Mouse (Mus musculus) embryo, embryonic 9.5 days (tissue): ENCODE data around the gene Plekhg1.
A peak's percentile ranks its signal among the peaks of the same experiment; 100 is the strongest.

ENCODE experiments used
- DNase-seq: peaks from one replicate; pipeline ENCODE4 v3.0.0-alpha.2; 2017; ENCODE audit errors: extremely low spot score

Gene Plekhg1

GRCm38 (mm10) chr10:3958591-3958990, 218.4 kb downstream of the Plekhg1 start:
- no peak for DNase-seq

GRCm38 (mm10) chr10:3969026-3969425, 228.9 kb downstream of the Plekhg1 start:
- DNase-seq, result peak; percentile 43

GRCm38 (mm10) chr10:3972237-3972636, 232.1 kb downstream of the Plekhg1 start:
- no peak for DNase-seq

- peak; percentile 91 for DNase-seq
Measured at GRCm38 (mm10) chr10:3972981-3973588, 232.9 kb downstream of the Plekhg1 start, which contains the start of gene Mthfd1l. Gene Mthfd1l (plus strand): TSS chr10:3973118.

GRCm38 (mm10) chr10:3973589-3974070, 233.5 kb downstream of the Plekhg1 start:
- peak; percentile 89 for DNase-seq

GRCm38 (mm10) chr10:3974380-3974779, 234.2 kb downstream of the Plekhg1 start:
- no peak for DNase-seq

- DNase-seq, result no peak
Measured at GRCm38 (mm10) chr10:3975898-3976622, 235.9 kb downstream of the Plekhg1 start.

GRCm38 (mm10) chr10:3976623-3977010, 236.5 kb downstream of the Plekhg1 start:
- no peak for DNase-seq

GRCm38 (mm10) chr10:3978326-3978725, 238.2 kb downstream of the Plekhg1 start:
- DNase-seq, result no peak

- no peak for DNase-seq
Measured at GRCm38 (mm10) chr10:3978792-3979488, 238.8 kb downstream of the Plekhg1 start.

GRCm38 (mm10) chr10:3980231-3980630, 240.1 kb downstream of the Plekhg1 start:
- no peak for DNase-seq

GRCm38 (mm10) chr10:3990295-3990883, 250.2 kb downstream of the Plekhg1 start:
- no peak for DNase-seq

GRCm38 (mm10) chr10:3993365-3994102, 253.4 kb downstream of the Plekhg1 start:
- DNase-seq, result no peak

GRCm38 (mm10) chr10:3995277-3995676, 255.1 kb downstream of the Plekhg1 start:
- no peak for DNase-seq

- DNase-seq, result peak; percentile 74
Measured at GRCm38 (mm10) chr10:3996170-3996876, 256.2 kb downstream of the Plekhg1 start.

GRCm38 (mm10) chr10:3997851-3998426, 257.8 kb downstream of the Plekhg1 start:
- DNase-seq, result no peak

GRCm38 (mm10) chr10:4002711-4003110, 262.5 kb downstream of the Plekhg1 start:
- DNase-seq, result no peak

GRCm38 (mm10) chr10:4005191-4005590, 265.0 kb downstream of the Plekhg1 start:
- no peak for DNase-seq

GRCm38 (mm10) chr10:4006296-4007015, 266.3 kb downstream of the Plekhg1 start:
- no peak for DNase-seq
